Mouse (Mus musculus): ENCODE data around the gene Gm10188. TPM values are rescaled to one million over a fixed set of nuclear protein-coding genes. Genes with fewer than 3 reads are reported as not detected.

Gm10188 gene
- polyA plus RNA-seq, 1 experiment from 2014 or later, result not detected

GRCm38 (mm10) chr1:132199244-132199643 is 30.3 kb downstream of the Gm10188 start:
- Histone ChIP-seq H3K27ac (ENCODE audit: low read length) (no peak overlapping the region), H3K4me3 (ENCODE audit: low read length) (no peak overlapping the region), H3K36me3 (ENCODE audit: insufficient read depth, low read length) (no peaks in the 10 kb centered on the region), H3K9ac (replicated peaks; ENCODE audit: low read length) (no peak overlapping the region), H3K4me1 (ENCODE audit: insufficient read depth, low read length) (peaks cover 18% of the 10 kb centered on the region), H3K27me3 (ENCODE audit: insufficient read depth, low read length) (peaks cover 37% of the 10 kb centered on the region), H3K4me2 (replicated peaks; ENCODE audit: low read depth, low read length) (no peak overlapping the region), H3K9me3 (ENCODE audit: low read length) (no peaks in the 10 kb centered on the region)
- no peak for ATAC-seq (ENCODE audit: low FRiP score, low TSS enrichment)
- 56% methylated on average over 6 of the region's 6 CpGs for WGBS

- no peak for ATAC-seq (ENCODE audit: low FRiP score, low TSS enrichment)
Observed at GRCm38 (mm10) chr1:132198401-132199071, 31.0 kb downstream of the Gm10188 start.

GRCm38 (mm10) chr1:132197666-132198065 is 31.9 kb downstream of the Gm10188 start:
- H3K27me3 ChIP-seq (ENCODE audit: insufficient read depth, low read length), result peaks cover 52% of the 10 kb centered on the region
- ATAC-seq (ENCODE audit: low FRiP score, low TSS enrichment), result 0 out of 2 replicates have a peak, but pooled peaks have one; percentile 31

More at GRCm38 (mm10) chr1:132198401-132199071, 31.0 kb downstream of the Gm10188 start:
- no peak overlapping the region for H3K4me3 ChIP-seq (ENCODE audit: low read length)
- peaks cover 18% of the 10 kb centered on the region for H3K4me1 ChIP-seq (ENCODE audit: insufficient read depth, low read length)
- no peak overlapping the region for H3K4me2 ChIP-seq (replicated peaks; ENCODE audit: low read depth, low read length)
- H3K9me3 ChIP-seq (ENCODE audit: low read length), result no peaks in the 10 kb centered on the region
- H3K27ac ChIP-seq (ENCODE audit: low read length), result no peak overlapping the region
- WGBS, result 75% methylated on average over 16 of the region's 16 CpGs
- no peaks in the 10 kb centered on the region for H3K36me3 ChIP-seq (ENCODE audit: insufficient read depth, low read length)
- H3K9ac ChIP-seq (replicated peaks; ENCODE audit: low read length), result no peak overlapping the region
- peaks cover 43% of the 10 kb centered on the region for H3K27me3 ChIP-seq (ENCODE audit: insufficient read depth, low read length)

GRCm38 (mm10) chr1:132196337-132196736 is 33.2 kb downstream of the Gm10188 start:
- H3K36me3 ChIP-seq (ENCODE audit: insufficient read depth, low read length), result no peaks in the 10 kb centered on the region
- peaks cover 62% of the 10 kb centered on the region for H3K27me3 ChIP-seq (ENCODE audit: insufficient read depth, low read length)
- ATAC-seq (ENCODE audit: low FRiP score, low TSS enrichment), result no peak
- no peak overlapping the region for H3K9ac ChIP-seq (replicated peaks; ENCODE audit: low read length)
- peaks cover 32% of the 10 kb centered on the region for H3K4me1 ChIP-seq (ENCODE audit: insufficient read depth, low read length)
- no peak overlapping the region for H3K27ac ChIP-seq (ENCODE audit: low read length)
- no peaks in the 10 kb centered on the region for H3K9me3 ChIP-seq (ENCODE audit: low read length)
- 22% methylated on average over 7 of the region's 7 CpGs for WGBS
- no peak overlapping the region for H3K4me3 ChIP-seq (ENCODE audit: low read length)
- no peak overlapping the region for H3K4me2 ChIP-seq (replicated peaks; ENCODE audit: low read depth, low read length)

More at GRCm38 (mm10) chr1:132197666-132198065, 31.9 kb downstream of the Gm10188 start:
- H3K27ac ChIP-seq (ENCODE audit: low read length), result no peak overlapping the region
- H3K4me3 ChIP-seq (ENCODE audit: low read length), result no peak overlapping the region
- H3K9me3 ChIP-seq (ENCODE audit: low read length), result no peaks in the 10 kb centered on the region
- H3K9ac ChIP-seq (replicated peaks; ENCODE audit: low read length), result no peak overlapping the region
- 14% methylated on average over 9 of the region's 9 CpGs for WGBS
- H3K4me1 ChIP-seq (ENCODE audit: insufficient read depth, low read length), result peaks cover 19% of the 10 kb centered on the region
- H3K4me2 ChIP-seq (replicated peaks; ENCODE audit: low read depth, low read length), result no peak overlapping the region
- no peaks in the 10 kb centered on the region for H3K36me3 ChIP-seq (ENCODE audit: insufficient read depth, low read length)

- Histone ChIP-seq H3K36me3 (ENCODE audit: insufficient read depth, low read length) (no peaks in the 10 kb centered on the region), H3K4me3 (ENCODE audit: low read length) (no peak overlapping the region), H3K9me3 (ENCODE audit: low read length) (no peaks in the 10 kb centered on the region), H3K9ac (replicated peaks; ENCODE audit: low read length) (no peak overlapping the region), H3K27me3 (ENCODE audit: insufficient read depth, low read length) (peaks cover 67% of the 10 kb centered on the region), H3K27ac (ENCODE audit: low read length) (peak overlapping the region; percentile 43; the same call in 1 of the 2 replicates), H3K4me1 (ENCODE audit: insufficient read depth, low read length) (peaks cover 35% of the 10 kb centered on the region), H3K4me2 (replicated peaks; ENCODE audit: low read depth, low read length) (no peak overlapping the region)
- ATAC-seq (ENCODE audit: low FRiP score, low TSS enrichment), result no peak
- WGBS, result 42% methylated on average over 5 of the region's 5 CpGs
Observed at GRCm38 (mm10) chr1:132195681-132196080, 33.9 kb downstream of the Gm10188 start.

GRCm38 (mm10) chr1:132195100-132195499 is 34.5 kb downstream of the Gm10188 start:
- H3K4me3 ChIP-seq (ENCODE audit: low read length), result no peak overlapping the region
- ATAC-seq (ENCODE audit: low FRiP score, low TSS enrichment), result no peak
- WGBS, result 52% methylated on average over 9 of the region's 9 CpGs
- peaks cover 34% of the 10 kb centered on the region for H3K4me1 ChIP-seq (ENCODE audit: insufficient read depth, low read length)
- H3K27ac ChIP-seq (ENCODE audit: low read length), result no peak overlapping the region
- no peaks in the 10 kb centered on the region for H3K36me3 ChIP-seq (ENCODE audit: insufficient read depth, low read length)
- no peaks in the 10 kb centered on the region for H3K9me3 ChIP-seq (ENCODE audit: low read length)
- H3K27me3 ChIP-seq (ENCODE audit: insufficient read depth, low read length), result peaks cover 67% of the 10 kb centered on the region
- no peak overlapping the region for H3K4me2 ChIP-seq (replicated peaks; ENCODE audit: low read depth, low read length)
- H3K9ac ChIP-seq (replicated peaks; ENCODE audit: low read length), result no peak overlapping the region

DNA sequence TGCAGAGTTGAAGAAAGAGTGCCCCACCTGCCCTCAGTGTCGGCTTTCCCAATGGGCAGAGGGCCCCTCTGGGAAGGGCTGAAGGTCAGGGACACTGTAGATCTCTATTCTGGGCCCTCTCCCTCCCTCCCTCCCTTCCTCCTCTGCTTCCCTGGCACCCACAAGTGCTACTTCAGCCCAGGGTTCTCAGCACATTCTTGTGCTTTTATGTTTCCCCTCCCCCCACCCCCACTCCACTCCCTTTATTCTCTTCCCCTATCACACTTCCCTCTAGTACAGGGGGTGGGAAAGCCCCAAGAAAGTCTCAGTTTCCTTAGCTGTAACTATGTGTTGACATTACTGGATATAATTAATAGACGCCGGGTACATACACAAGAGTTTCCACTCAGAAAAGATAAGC is 34.9 kb downstream of the Gm10188 start:
- no peak for ATAC-seq (ENCODE audit: low FRiP score, low TSS enrichment)

DNA sequence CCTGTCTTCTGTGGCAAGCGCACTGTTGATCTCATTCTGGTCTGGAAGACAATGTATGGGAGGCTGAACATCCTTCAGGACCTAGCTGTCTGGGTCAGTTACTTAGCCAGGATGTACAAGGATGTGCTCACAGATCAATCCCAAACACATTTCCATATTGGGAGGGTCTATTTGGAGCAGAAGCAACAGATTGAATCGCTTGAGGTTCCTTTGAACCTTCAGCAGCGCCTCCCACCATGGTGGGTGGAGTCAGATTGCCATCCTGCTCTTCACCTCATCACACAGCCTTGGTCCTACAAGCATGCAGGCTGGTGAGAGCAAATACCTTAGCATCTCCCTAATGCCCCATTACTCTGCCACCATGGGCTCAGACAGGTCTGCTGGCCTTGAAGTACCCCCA is 35.8 kb downstream of the Gm10188 start:
- Histone ChIP-seq H3K9ac (replicated peaks; ENCODE audit: low read length) (no peak overlapping the region), H3K9me3 (ENCODE audit: low read length) (no peaks in the 10 kb centered on the region), H3K4me3 (ENCODE audit: low read length) (no peak overlapping the region), H3K4me2 (replicated peaks; ENCODE audit: low read depth, low read length) (no peak overlapping the region), H3K4me1 (ENCODE audit: insufficient read depth, low read length) (peaks cover 33% of the 10 kb centered on the region), H3K27me3 (ENCODE audit: insufficient read depth, low read length) (peaks cover 75% of the 10 kb centered on the region), H3K27ac (ENCODE audit: low read length) (no peak overlapping the region), H3K36me3 (ENCODE audit: insufficient read depth, low read length) (no peaks in the 10 kb centered on the region)
- no peak for ATAC-seq (ENCODE audit: low FRiP score, low TSS enrichment)
- 54% methylated on average over 3 of the region's 3 CpGs for WGBS

More for the DNA sequence above, 34.9 kb downstream of the Gm10188 start:
- WGBS, result 46% methylated on average over 3 of the region's 3 CpGs
- H3K9ac ChIP-seq (replicated peaks; ENCODE audit: low read length), result no peak overlapping the region
- no peak overlapping the region for H3K4me3 ChIP-seq (ENCODE audit: low read length)
- H3K27me3 ChIP-seq (ENCODE audit: insufficient read depth, low read length), result peaks cover 70% of the 10 kb centered on the region
- H3K4me2 ChIP-seq (replicated peaks; ENCODE audit: low read depth, low read length), result no peak overlapping the region
- H3K27ac ChIP-seq (ENCODE audit: low read length), result no peak overlapping the region
- no peaks in the 10 kb centered on the region for H3K36me3 ChIP-seq (ENCODE audit: insufficient read depth, low read length)
- H3K4me1 ChIP-seq (ENCODE audit: insufficient read depth, low read length), result peaks cover 33% of the 10 kb centered on the region
- no peaks in the 10 kb centered on the region for H3K9me3 ChIP-seq (ENCODE audit: low read length)

DNA sequence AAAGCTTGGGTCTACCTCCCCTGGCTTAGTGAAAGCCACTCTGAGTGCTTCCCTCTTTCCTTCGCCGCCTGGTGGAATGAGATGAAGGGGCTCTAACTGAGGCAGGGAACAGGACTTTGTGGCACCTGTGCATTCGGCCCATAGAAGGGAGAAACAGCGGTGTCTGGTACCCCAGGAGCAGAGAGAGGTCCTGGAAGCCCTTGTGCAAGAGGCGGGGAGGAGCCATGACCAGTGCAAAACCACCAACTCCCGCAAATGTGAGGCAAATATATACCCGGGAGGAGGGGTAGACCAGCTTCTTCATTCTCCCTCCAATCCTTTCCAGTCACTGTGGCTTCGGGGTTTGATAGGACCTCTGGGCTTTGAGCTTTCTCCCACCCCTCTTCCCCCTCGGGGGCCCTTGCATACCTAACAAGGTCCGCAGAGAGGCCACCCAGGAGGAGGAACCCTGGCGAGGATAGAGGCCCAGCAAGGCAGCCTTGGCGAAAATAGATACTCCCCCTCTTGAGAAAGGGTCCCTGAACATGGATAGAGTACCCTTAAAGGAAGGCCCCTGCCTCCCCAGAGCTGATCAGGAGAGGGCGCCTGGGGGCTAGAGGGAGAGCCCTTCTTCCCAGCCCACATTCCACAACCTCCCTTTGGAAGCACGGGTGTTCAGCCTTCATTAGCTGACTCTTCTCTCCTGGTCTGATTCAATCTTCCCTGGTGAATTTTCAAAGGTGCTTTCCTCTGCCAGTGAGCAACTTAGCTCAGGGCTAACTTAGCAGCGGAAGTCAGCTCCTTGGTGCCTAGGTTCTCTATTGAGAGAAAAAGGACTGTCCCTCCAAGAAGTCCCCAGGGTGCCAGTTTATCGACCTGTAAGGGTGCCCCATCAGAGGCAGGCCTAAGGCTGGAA is 37.5 kb downstream of the Gm10188 start:
- ATAC-seq (ENCODE audit: low FRiP score, low TSS enrichment), result no peak
- H3K27ac ChIP-seq (ENCODE audit: low read length), result no peak overlapping the region
- no peaks in the 10 kb centered on the region for H3K36me3 ChIP-seq (ENCODE audit: insufficient read depth, low read length)
- H3K4me3 ChIP-seq (ENCODE audit: low read length), result peak overlapping the region; percentile 63
- H3K4me1 ChIP-seq (ENCODE audit: insufficient read depth, low read length), result peaks cover 33% of the 10 kb centered on the region
- no peaks in the 10 kb centered on the region for H3K9me3 ChIP-seq (ENCODE audit: low read length)
- H3K4me2 ChIP-seq (replicated peaks; ENCODE audit: low read depth, low read length), result peak overlapping the region; percentile 98
- H3K9ac ChIP-seq (replicated peaks; ENCODE audit: low read length), result no peak overlapping the region
- peaks cover 79% of the 10 kb centered on the region for H3K27me3 ChIP-seq (ENCODE audit: insufficient read depth, low read length)
- WGBS, result 4% methylated on average over 16 of the region's 16 CpGs

All from kidney, embryonic 16.5 days (tissue).